Mouse (Mus musculus): ENCODE measurements around the gene Fam53b. TPM values are rescaled to one million over a fixed set of nuclear protein-coding genes. Genes with fewer than 3 reads are reported as not detected.

Gene Fam53b
- polyA plus RNA-seq, 1 experiment from 2014 or later, result 13.5 TPM

Other genes with a start within 250 kb of the Fam53b start
- 1,789 and 2,051 TPM in 2 replicates for gene Oat, start 237.5 kb downstream of the Fam53b start, polyA plus RNA-seq (2015; fragmentation: Nextera tagmentation; extraction: Ambion mirVana)
- gene Nkx1-2, start 214.2 kb downstream of the Fam53b start, polyA plus RNA-seq (2015; fragmentation: Nextera tagmentation; extraction: Ambion mirVana), result 0.57 and 0.61 TPM in 2 replicates
- gene Lhpp, start 203.2 kb downstream of the Fam53b start, polyA plus RNA-seq (2015; fragmentation: Nextera tagmentation; extraction: Ambion mirVana), result 52.0 and 54.5 TPM in 2 replicates
- gene Eef1akmt2, start 38.8 kb upstream of the Fam53b start, polyA plus RNA-seq (2015; fragmentation: Nextera tagmentation; extraction: Ambion mirVana), result 34.3 and 37.8 TPM in 2 replicates
- gene Abraxas2, start 45.3 kb upstream of the Fam53b start, polyA plus RNA-seq (2015; fragmentation: Nextera tagmentation; extraction: Ambion mirVana), result 26.0 and 27.1 TPM in 2 replicates
- 8.7 and 9.8 TPM in 2 replicates for gene Zranb1, start 117.3 kb upstream of the Fam53b start, polyA plus RNA-seq (2015; fragmentation: Nextera tagmentation; extraction: Ambion mirVana)

Data from intestine, postnatal 0 days (tissue).